Mouse (Mus musculus): Measurements from ENCODE around the gene Cnp. TPM values are rescaled to one million over a fixed set of nuclear protein-coding genes. Genes with fewer than 3 reads are reported as not detected.
A peak's percentile ranks its signal among the peaks of the same experiment; 100 is the strongest.

The Cnp gene
- polyA plus RNA-seq, 1 experiment from 2014 or later, result 21.9 TPM

GRCm38 (mm10) chr11:100549466-100549865 is 25.2 kb upstream of the Cnp start:
- no peaks in the 10 kb centered on the region for H3K36me3 ChIP-seq (replicated peaks; ENCODE audit: insufficient read depth, low read length)
- no peaks in the 10 kb centered on the region for H3K9me3 ChIP-seq (ENCODE audit: low read length)
- H3K4me1 ChIP-seq (ENCODE audit: insufficient read depth), result peaks cover 23% of the 10 kb centered on the region
- no peak for DNase-seq
- 68% methylated on average over 8 of the region's 8 CpGs for WGBS (ENCODE audit: insufficient replicate concordance)
- TF ChIP-seq CTCF (IDR thresholded peaks at IDR 0.05; ENCODE audit: low read depth) (no peak), EP300 (IDR thresholded peaks at IDR 0.05; ENCODE audit: low read depth) (no peak)
- no peaks in the 10 kb centered on the region for H3K27me3 ChIP-seq (ENCODE audit: insufficient read depth, low read length)
- no peak for ATAC-seq
- no peak overlapping the region for H3K9ac ChIP-seq (replicated peaks)
- H3K27ac ChIP-seq (ENCODE audit: low read depth), result no peak overlapping the region
- H3K4me2 ChIP-seq (ENCODE audit: low read depth, low read length), result no peak overlapping the region
- no peak overlapping the region for H3K4me3 ChIP-seq (ENCODE audit: low read depth, low read length)

DNA sequence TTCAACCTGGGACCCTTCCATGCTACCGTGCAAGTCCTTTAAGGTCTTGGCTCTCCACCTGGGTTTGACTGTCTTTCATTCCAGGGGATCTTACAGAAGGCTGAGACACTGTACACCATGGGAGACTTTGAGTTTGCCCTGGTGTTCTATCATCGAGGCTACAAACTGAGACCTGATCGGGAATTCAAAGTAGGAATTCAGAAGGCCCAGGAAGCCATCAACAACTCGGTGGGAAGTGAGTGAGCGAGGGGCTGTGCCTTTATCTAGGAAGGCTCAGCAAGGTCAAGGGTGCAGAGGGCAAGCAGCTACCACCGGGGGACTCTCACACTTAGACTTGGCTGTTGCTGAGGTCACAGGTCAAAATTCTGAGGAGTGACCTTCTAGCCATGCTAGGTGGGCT is 24.6 kb upstream of the Cnp start:
- Histone ChIP-seq H3K9ac (replicated peaks) (no peak overlapping the region), H3K27ac (ENCODE audit: low read depth) (no peak overlapping the region), H3K4me3 (ENCODE audit: low read depth, low read length) (no peak overlapping the region), H3K4me2 (ENCODE audit: low read depth, low read length) (no peak overlapping the region), H3K27me3 (ENCODE audit: insufficient read depth, low read length) (no peaks in the 10 kb centered on the region), H3K36me3 (replicated peaks; ENCODE audit: insufficient read depth, low read length) (no peaks in the 10 kb centered on the region), H3K9me3 (ENCODE audit: low read length) (no peaks in the 10 kb centered on the region), H3K4me1 (ENCODE audit: insufficient read depth) (peaks cover 18% of the 10 kb centered on the region)
- DNase-seq, result no peak
- ATAC-seq, result no peak
- WGBS (ENCODE audit: insufficient replicate concordance), result 64% methylated on average over 6 of the region's 6 CpGs
- TF ChIP-seq CTCF (IDR thresholded peaks at IDR 0.05; ENCODE audit: low read depth) (no peak), EP300 (IDR thresholded peaks at IDR 0.05; ENCODE audit: low read depth) (no peak)

DNA sequence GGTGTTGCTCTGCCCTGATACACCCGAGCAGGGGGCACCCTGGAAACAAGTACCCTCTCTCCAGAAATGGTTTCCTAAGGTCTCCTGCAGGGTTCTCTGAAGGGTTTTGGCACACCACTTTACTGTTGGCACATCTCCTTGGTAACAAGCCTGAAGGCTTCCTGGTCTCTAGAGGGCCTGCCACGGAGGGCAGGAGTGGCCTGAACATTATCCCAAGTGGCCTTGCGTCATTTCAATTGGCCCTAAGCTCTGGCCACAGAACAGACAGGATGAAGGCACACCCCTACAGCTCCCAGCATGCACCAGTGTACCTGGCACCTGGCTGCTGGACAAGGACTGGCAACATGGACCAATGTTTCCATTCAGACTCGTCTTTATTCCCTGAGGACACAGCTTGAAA is 21.9 kb upstream of the Cnp start:
- H3K4me3 ChIP-seq (ENCODE audit: low read depth, low read length), result no peak overlapping the region
- no peak for TF ChIP-seq EP300 (IDR thresholded peaks at IDR 0.05; ENCODE audit: low read depth)
- TF ChIP-seq CTCF (IDR thresholded peaks at IDR 0.05; ENCODE audit: low read depth), result no peak
- ATAC-seq, result no peak

DNA sequence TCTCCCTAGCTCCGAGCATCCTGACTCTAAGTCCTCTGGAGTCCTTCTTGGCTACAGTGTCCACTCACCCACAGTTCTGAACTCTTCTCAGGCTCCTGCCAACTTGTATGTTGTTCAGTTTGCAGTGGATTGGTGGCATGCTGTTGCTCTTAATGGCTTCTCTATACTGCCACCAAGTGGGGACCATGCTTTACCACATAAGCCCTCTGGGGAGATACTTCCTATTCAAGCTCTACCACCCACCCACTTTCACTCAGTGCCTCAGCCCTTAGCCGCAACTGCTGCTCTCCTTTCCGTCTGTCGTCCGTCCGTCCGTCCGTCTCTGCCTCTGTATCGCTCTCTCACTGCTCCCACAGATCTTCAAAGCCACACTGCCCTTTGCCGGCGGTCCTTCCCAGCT is 19.1 kb upstream of the Cnp start:
- no peak overlapping the region for H3K27ac ChIP-seq (ENCODE audit: low read depth)
- DNase-seq, result peak; percentile 61
- ATAC-seq, result peak; percentile 81
- H3K9me3 ChIP-seq (ENCODE audit: low read length), result no peaks in the 10 kb centered on the region
- peak overlapping the region; percentile 39 for H3K9ac ChIP-seq (replicated peaks)
- no peak overlapping the region for H3K4me3 ChIP-seq (ENCODE audit: low read depth, low read length)
- TF ChIP-seq CTCF (IDR thresholded peaks at IDR 0.05; ENCODE audit: low read depth) (peak; percentile 85), EP300 (IDR thresholded peaks at IDR 0.05; ENCODE audit: low read depth) (no peak)
- no peaks in the 10 kb centered on the region for H3K27me3 ChIP-seq (ENCODE audit: insufficient read depth, low read length)
- peak overlapping the region; percentile 56; the same call in 1 of the 2 replicates for H3K4me2 ChIP-seq (ENCODE audit: low read depth, low read length)
- WGBS (ENCODE audit: insufficient replicate concordance), result 11% methylated on average over 11 of the region's 11 CpGs
- H3K4me1 ChIP-seq (ENCODE audit: insufficient read depth), result 0 out of 2 replicates have a peak, but pooled peaks cover 2% of the 10 kb centered on the region
- no peaks in the 10 kb centered on the region for H3K36me3 ChIP-seq (replicated peaks; ENCODE audit: insufficient read depth, low read length)

More for the DNA sequence above, 21.9 kb upstream of the Cnp start:
- DNase-seq, result no peak
- no peak overlapping the region for H3K4me2 ChIP-seq (ENCODE audit: low read depth, low read length)
- H3K27me3 ChIP-seq (ENCODE audit: insufficient read depth, low read length), result no peaks in the 10 kb centered on the region
- H3K4me1 ChIP-seq (ENCODE audit: insufficient read depth), result peaks cover 10% of the 10 kb centered on the region
- WGBS (ENCODE audit: insufficient replicate concordance), result 72% methylated on average over 4 of the region's 4 CpGs
- H3K27ac ChIP-seq (ENCODE audit: low read depth), result no peak overlapping the region
- H3K9me3 ChIP-seq (ENCODE audit: low read length), result no peaks in the 10 kb centered on the region
- H3K36me3 ChIP-seq (replicated peaks; ENCODE audit: insufficient read depth, low read length), result no peaks in the 10 kb centered on the region
- H3K9ac ChIP-seq (replicated peaks), result no peak overlapping the region

- Histone ChIP-seq H3K27me3 (ENCODE audit: insufficient read depth, low read length) (no peaks in the 10 kb centered on the region), H3K36me3 (replicated peaks; ENCODE audit: insufficient read depth, low read length) (no peaks in the 10 kb centered on the region), H3K4me2 (ENCODE audit: low read depth, low read length) (no peak overlapping the region), H3K9ac (replicated peaks) (no peak overlapping the region), H3K27ac (ENCODE audit: low read depth) (no peak overlapping the region), H3K4me3 (ENCODE audit: low read depth, low read length) (no peak overlapping the region), H3K9me3 (ENCODE audit: low read length) (no peaks in the 10 kb centered on the region), H3K4me1 (ENCODE audit: insufficient read depth) (0 out of 2 replicates have a peak, but pooled peaks cover 2% of the 10 kb centered on the region)
- ATAC-seq (no peak), DNase-seq (no peak)
- WGBS (ENCODE audit: insufficient replicate concordance), result 71% methylated on average over 3 of the region's 3 CpGs
- TF ChIP-seq EP300 (IDR thresholded peaks at IDR 0.05; ENCODE audit: low read depth) (no peak), CTCF (IDR thresholded peaks at IDR 0.05; ENCODE audit: low read depth) (no peak)
These were observed 17.1 kb upstream of the Cnp start for GRCm38 (mm10) chr11:100557563-100557962.

DNA sequence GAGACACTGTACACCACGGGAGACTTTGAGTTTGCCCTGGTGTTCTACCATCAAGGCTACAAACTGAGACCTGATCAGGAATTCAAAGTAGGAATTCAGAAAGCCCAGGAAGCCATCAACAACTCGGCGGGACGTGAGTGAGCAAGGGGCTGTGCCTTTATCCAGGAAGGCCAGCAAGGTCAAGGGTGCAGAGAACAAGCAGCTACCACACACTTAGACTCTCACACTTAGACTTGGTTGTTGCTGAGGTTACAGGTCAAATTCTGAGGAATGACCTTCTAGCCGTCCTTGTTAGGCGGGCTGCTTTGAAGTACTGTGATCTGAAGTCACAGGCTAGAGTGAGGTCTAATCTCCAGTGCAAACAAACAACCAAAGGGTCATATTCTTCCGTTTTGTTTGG is 15.2 kb upstream of the Cnp start:
- no peak overlapping the region for H3K4me3 ChIP-seq (ENCODE audit: low read depth, low read length)
- H3K4me2 ChIP-seq (ENCODE audit: low read depth, low read length), result no peak overlapping the region
- 58% methylated on average over 7 of the region's 7 CpGs for WGBS (ENCODE audit: insufficient replicate concordance)
- TF ChIP-seq EP300 (IDR thresholded peaks at IDR 0.05; ENCODE audit: low read depth) (no peak), CTCF (IDR thresholded peaks at IDR 0.05; ENCODE audit: low read depth) (no peak)
- no peaks in the 10 kb centered on the region for H3K36me3 ChIP-seq (replicated peaks; ENCODE audit: insufficient read depth, low read length)
- no peak overlapping the region for H3K9ac ChIP-seq (replicated peaks)
- H3K27me3 ChIP-seq (ENCODE audit: insufficient read depth, low read length), result no peaks in the 10 kb centered on the region
- 0 out of 2 replicates have a peak, but pooled peaks cover 2% of the 10 kb centered on the region for H3K4me1 ChIP-seq (ENCODE audit: insufficient read depth)
- H3K27ac ChIP-seq (ENCODE audit: low read depth), result no peak overlapping the region
- no peak for ATAC-seq
- no peaks in the 10 kb centered on the region for H3K9me3 ChIP-seq (ENCODE audit: low read length)
- no peak for DNase-seq

DNA sequence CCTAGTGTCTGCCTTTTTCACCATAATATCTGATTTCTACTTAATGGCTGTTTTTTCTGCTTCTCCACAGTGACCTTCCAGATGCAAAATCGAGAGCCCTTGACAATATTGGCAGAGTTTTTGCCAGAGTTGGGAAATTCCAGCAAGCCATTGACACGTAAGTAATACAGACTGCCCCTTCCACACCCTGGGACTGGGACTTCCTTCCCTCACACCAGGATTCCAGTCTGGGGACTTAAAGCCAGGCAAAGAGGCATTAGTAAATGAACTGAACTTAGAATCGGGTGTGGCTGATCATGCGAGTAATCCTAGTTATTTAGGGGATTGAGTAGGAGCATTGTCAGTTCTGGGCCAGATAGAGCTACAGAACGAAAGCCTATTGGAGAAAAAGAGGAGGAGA is 13.0 kb upstream of the Cnp start:
- Histone ChIP-seq H3K4me2 (ENCODE audit: low read depth, low read length) (no peak overlapping the region), H3K27me3 (ENCODE audit: insufficient read depth, low read length) (no peaks in the 10 kb centered on the region), H3K9ac (replicated peaks) (no peak overlapping the region), H3K36me3 (replicated peaks; ENCODE audit: insufficient read depth, low read length) (no peaks in the 10 kb centered on the region), H3K4me3 (ENCODE audit: low read depth, low read length) (no peak overlapping the region), H3K27ac (ENCODE audit: low read depth) (no peak overlapping the region), H3K9me3 (ENCODE audit: low read length) (no peaks in the 10 kb centered on the region), H3K4me1 (ENCODE audit: insufficient read depth) (no peaks in the 10 kb centered on the region)
- TF ChIP-seq EP300 (IDR thresholded peaks at IDR 0.05; ENCODE audit: low read depth) (no peak), CTCF (IDR thresholded peaks at IDR 0.05; ENCODE audit: low read depth) (no peak)
- DNase-seq (no peak), ATAC-seq (no peak)
- WGBS (ENCODE audit: insufficient replicate concordance), result 59% methylated on average over 5 of the region's 5 CpGs
